Mouse (Mus musculus): ENCODE results near the gene Zfp978.
A peak's percentile ranks its signal among the peaks of the same experiment; 100 is the strongest.
"Not testable (repeated sequence)": the region's sequence is repeated elsewhere in the genome, so short reads cannot be mapped to it uniquely, and the experiment has no call there.

The Zfp978 gene

DNA sequence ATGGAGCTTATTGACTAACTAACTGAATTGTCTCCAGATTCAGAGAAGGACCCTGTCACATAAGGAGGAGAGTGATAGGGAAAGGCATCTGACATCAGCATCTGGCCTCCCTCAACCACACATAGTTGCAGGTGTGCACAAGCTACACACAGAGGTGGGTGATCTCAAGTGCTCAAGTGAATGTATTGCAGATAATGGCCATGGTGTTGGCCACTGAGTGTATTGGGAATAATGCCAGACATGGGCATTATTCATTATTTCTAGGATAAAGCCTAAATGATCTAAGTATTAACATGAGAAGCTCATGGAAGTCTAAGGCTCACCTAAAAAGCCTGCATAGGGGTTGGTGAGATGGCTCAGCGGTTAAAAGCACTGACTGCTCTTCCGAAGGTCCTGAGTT is 10.6 kb upstream of the Zfp978 start:
- DNase-seq (ENCODE audit: low spot score): peak; percentile 1

DNA sequence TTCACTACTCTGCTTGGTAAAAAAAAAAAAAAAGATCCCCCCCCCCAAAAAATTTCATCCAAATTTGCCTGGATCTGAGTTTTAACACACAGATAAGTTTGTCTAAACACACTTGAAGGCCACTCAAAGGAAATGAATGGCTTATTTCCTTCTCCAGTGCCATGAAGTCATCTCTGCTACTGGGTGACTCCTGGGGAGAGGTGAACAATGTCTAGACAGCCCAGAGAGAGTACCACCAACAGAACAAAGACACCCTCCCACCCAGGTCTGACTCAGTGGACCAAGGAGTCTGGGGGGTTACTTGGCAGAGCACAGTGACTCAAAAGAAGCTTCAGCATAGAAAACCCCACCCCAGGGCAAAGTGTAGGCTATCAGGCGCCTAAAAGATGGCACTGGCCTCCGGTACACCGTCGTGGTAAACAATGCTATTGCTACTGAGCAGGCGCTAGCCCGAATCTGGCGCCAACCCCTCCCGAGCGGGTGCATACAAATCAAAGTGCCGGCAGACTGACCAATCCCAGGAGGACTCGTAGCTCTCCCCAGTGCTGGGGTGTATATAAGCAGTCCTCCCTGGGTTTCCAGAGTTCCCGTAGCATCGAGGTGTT is 9.6 kb upstream of the Zfp978 start:
- DNase-seq (ENCODE audit: low spot score): not testable (repeated sequence)

DNA sequence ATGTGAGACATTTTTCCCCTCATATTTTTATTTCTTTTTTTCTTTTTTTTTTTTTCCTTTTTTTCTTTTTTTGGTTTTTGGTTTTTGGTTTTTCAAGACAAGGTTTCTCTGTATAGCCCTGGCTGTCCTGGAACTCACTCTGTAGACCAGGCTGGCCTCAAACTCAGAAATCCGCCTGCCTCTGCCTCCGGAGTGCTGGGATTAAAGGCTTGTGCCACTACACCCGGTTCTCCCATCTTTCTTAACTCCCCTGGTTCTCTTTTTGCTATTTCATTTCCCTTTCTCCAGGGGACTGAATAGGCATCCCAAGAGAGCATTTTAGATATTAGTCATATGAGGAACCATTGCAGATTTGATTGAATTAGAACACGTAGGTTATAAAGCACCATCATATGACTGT is 7.5 kb upstream of the Zfp978 start:
- not testable (repeated sequence) for DNase-seq (ENCODE audit: low spot score)

DNA sequence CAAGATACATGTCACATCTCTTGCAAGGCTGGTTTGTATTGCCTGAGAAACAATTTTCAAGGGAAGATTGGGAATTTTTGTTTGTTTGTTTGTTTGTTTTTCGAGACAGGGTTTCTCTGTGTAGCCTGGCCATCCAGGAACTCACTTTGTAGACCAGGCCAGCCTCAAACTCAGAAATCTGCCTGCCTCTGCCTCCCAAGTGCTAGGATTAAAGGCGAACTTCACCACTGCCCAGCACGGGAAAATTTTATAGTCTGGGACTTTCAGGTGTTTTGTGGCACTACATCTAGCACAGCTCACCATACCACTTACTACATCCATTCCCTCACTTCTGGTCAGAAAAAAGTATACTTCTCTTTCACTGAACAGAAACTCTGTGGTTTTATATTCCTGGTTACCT is 5.1 kb upstream of the Zfp978 start:
- DNase-seq (ENCODE audit: low spot score): not testable (repeated sequence)

DNA sequence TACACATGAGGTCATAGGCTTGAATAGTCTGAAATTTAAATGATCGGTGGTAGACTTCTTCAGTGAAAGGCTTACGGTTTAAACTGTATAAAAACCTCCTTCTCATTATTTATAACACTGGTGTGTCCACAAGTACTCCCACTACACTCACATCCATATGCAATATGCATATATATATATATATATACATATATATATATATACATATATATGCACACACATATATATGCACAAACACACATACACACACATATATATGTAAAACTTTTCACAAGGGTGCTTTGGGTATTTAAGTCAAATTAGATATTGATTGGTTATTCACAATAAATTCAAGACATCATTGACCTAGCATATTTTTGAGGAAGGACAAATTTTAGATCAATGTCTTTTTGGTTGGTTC is 3.9 kb upstream of the Zfp978 start:
- DNase-seq (ENCODE audit: low spot score): not testable (repeated sequence)

DNA sequence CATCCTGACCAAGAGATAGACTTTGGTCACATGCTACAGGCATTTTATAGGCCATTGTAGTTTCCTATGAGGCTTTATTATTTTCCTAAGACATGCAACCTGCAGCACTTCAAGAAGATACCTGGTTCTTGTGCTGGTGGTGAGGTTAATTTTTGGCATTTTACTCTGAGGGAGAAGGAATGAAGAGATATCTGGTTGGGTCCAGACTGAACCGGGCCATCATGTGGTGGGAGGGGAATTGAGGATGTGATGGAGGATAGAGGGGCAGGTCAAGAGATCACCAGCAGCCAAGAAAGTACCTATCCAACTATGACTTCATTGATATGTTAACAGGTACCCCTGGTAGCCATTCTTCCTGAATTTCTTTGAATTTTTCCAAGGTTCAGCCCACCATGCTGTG is 769 bp downstream of the Zfp978 start:
- not testable (repeated sequence) for DNase-seq (ENCODE audit: low spot score)

DNA sequence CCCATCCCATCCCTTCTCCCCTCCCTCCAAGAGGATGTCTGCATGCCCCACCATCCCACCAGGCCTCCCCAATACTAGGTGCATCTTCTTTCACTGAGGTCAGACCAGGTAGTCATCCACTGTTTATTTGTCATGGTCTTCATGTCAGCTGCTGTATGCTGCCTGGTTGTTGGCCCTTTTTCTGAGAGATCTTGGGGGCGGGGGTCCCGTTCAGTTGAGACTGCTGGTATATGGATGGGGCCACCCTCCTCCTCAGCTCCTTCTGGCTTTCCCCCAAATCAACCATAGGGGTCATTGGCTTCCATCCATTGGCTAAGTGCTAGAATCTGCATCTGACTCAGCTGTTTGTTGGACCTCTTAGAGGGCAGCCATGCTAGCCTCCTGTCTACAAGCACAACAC is 8.5 kb downstream of the Zfp978 start:
- DNase-seq (ENCODE audit: low spot score): not testable (repeated sequence)

DNA sequence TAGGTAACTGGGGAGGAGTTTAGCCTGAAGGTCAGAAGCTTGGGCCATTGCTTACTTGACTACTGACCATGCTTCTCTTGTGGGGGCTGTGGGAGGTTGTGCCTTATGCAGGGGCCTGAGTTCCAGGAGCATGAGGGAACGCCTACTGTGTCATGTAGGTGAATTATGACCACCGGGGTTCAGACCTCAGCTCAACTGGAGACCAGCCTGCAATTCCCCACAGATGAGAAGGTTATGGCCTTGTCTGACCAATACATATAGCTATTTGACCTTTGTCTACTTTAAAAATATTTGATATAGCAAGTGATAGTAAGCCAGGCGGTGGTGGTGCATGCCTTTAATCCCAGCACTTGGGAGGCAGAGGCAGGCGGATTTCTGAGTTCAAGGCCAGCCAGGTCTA is 22.1 kb downstream of the Zfp978 start:
- DNase-seq (ENCODE audit: low spot score): not testable (repeated sequence)

DNA sequence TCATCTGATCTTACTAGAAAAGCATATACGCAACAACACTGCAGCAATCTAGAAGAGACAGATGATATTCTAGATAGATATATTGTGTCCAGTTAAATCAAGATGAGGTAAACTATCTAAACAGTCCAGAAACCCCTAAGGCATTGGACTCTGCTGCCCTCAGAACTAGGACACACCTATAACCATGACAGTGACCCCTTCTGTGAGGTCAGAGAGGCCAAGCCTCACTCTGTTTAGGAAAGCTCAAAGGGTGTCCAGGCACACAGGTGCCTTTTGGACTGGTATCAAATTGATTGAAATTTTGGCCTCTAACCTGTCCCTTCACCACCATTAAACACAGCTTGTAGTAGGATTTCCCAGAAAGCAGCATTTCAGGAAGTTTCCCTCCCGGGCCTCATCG is 36.1 kb downstream of the Zfp978 start:
- not testable (repeated sequence) for DNase-seq (ENCODE audit: low spot score)

DNA sequence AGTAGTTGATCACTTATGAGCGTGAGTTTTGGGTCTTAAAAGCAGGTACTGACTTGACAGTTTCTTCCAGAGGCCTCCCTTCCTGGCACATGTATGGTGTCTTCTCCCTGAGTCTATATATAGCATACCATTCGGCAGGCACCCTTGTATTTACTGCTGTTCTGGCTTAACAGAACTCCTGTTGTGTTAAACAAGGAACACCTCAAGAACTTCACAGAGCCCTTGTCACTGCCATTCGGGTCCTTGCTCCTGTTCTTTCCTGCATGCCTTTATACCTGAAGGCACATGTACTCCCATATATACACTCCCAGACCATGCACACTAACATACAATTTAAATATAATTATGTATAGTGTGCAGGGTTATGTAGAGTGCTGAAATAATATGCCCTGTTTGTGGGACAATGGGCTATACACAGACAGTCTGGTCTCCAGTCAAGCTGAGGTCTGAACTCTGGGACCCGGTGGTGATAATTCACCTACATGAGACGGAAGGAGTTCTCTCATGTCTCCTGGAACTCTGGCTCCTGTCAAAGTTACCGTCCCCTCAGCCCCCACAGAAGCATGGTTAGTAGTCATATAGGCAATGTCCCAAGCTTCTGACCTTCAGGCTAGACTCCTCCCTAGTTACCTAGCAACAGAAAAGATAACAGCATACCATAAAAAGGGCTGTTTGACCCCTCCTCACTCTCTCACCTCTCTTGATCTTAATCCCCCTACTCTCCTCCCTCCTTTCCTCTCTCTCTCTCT is 37.0 kb downstream of the Zfp978 start:
- DNase-seq (ENCODE audit: low spot score): peak; percentile 10

DNA sequence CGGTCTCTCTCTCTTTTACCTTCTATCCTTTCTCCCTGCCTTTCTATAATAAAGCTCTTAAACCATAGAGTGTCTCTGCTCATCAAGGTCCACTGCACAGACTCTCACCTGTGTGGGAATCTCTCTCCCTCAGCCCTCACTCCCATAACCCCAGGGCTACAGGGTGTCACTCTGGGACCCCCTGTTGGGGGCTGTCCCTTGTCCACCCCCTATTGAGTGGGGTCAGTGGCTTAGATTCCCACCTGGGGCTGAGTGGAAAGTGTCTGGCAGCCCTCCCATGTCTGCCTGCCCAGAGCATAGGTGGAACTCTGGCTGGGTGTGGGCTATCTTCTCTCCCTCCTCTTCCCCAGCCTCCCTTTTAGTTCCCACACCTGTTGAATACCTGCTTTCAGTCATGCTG is 37.6 kb downstream of the Zfp978 start:
- not testable (repeated sequence) for DNase-seq (ENCODE audit: low spot score)

DNA sequence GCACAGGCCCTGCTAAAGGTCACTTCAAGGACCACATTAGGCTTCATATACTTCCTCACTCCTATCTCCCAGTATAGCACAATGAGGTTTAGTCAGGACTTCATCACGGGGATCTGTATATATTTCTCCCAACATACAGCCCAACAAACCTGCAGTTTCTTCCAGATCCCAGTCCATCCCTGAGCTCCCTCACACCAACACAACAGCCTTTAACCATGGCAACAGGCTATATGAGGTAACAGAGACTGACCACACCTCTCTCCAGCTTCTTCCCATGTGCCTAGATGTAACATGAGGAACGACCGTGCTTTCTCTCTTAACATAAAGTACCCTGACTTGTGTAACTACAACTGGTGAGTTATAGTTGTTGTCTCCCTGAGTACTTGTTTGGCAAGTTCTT is 38.4 kb downstream of the Zfp978 start:
- DNase-seq (ENCODE audit: low spot score): not testable (repeated sequence)

DNA sequence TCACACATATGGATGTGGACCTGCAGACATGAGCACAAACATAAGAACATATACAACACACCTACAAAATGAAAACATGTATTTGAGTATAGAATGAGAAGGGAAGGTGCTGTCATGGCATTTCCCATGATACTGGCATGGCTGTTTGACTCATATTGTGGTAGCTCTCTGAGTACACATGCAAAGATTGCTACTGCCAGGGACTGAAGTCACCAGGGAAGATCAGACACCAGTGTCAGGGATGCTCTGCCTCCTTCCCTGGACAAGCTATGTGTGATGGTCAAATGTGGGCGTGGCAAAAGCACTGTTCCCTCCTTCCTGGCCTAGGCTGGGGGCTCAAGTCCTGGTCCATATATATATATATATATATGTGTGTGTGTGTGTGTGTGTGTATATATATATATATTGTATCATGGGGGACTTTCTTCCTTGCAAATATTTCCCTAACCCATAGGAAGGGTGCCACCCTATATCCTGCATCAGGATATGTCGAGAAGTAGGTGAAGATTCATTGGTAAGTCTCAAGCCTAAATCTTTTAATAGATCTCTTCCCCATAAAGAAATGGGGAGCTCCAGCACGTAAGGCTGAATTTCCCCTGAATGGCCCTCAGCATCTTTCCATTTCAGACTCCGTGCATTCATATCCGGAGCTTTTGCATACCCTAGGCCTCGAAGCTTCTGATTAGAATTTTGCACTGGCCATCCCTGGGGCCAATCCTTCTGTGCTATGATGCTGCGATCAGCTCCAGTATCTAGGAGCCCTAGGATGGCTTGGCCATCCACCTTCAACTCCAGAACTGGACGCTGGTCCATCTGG is 39.1 kb downstream of the Zfp978 start:
- not testable (repeated sequence) for DNase-seq (ENCODE audit: low spot score)

DNA sequence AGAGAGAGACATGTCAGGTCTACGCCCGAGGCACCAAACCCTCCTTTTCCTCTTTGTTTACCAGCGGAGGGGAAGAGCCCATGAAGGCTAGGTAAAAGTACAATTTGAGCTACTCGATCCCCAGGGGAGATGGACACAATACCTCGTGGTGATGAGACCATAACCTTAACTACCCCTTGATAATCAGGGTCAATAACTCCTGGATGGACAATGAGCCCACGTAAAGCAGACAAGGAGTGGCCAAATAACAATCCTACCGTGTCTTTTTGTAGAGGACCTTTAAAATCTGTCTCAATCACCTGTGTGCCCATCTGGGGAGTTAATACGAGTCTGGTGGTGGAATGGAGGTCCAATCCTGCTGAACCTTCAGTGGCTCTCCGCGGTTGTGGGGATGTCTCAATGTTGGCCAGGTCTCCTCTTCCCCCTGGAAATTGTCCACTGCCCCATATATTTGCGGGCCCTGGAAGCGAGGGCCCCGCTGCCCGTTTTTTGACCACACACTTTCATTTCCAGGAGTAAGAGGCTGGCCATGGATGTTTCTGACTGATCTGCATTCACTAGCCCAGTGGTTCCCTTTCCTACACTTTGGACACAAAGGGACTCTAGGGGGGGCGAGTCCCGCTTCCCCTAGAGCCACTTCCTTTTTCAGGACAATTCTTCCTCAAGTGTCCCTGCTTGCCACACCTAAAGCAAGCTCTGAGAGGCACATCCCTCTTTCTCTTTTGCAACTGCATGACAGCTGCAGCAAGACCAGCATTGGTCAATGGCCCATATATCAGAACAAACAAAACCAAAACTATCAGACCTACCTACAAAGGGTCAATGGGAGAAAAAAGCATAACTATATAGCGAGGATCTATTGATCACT is 40.0 kb downstream of the Zfp978 start:
- DNase-seq (ENCODE audit: low spot score): not testable (repeated sequence)

DNA sequence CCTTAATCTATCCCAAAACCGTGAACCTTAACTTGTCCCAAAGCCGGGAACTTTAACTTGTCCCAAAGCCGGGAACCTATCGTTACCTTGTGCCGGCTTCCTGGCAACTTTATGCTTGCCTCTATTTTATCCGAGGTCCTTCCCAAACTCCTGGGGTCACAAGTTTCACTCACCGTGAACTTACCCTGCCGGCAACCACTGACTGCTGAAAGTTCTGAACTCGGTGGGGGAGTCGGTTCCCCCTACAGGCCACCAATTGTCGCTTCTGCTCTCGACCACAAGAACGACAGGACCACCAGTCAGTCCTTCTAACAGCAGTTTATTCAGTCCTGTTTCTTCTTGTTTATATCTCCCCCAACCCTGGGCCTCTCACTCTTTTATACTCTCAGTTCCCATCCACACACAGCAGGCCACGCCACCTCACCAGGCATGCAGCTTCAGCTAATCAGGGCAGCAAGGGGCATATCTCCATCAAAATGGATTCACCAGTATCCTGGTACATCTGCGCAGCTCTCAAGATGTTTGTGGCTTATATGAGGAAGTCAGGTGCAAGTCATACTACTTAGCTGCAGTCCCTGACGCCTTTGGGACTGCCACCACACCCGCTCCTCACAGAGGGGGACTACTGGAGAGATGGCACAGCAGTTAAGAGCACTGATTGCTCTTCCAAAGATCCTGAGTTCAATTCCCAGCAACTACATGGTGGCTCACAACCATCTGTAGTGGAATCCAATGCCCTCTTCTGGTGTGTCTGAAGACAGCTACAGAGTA is 40.8 kb downstream of the Zfp978 start:
- not testable (repeated sequence) for DNase-seq (ENCODE audit: low spot score)

DNA sequence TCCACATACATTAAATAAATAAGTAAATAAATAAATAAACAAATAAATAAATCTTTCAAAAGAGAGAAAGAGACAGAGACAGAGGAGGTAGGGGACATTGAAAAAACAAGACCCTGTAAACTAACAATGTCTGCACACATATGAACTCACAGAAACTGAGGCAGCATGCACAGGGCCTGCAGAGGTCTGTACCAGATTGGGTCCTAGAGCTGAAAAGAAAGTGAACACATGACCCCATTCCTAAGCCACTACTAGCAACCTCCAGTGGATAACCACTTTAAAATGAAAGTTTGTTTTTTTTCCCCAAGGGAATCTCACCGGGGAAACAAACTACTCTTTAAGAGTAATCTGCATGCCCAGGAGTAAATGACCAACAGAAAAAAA is 41.4 kb downstream of the Zfp978 start:
- DNase-seq (ENCODE audit: low spot score): not testable (repeated sequence)

DNA sequence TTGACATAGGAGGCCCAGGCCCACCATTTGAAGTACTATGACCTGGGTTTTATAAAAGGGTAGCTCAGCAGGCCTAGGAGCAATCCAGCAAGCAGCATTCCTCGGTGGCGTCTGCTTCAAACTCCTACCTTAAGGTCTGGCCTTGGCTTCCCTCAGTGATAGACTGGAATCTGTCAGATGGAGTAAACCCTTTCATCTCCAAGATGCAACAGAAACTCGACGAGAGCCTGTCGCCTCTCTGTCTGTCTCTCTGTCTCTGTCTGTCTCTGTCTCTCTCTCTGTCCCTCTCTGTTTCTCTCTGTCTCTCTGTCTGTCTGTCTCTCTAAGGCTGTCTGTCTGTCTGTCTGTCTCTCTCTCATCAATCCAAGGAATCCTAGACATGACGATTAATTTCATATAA is 42.4 kb downstream of the Zfp978 start:
- not testable (repeated sequence) for DNase-seq (ENCODE audit: low spot score)

DNA sequence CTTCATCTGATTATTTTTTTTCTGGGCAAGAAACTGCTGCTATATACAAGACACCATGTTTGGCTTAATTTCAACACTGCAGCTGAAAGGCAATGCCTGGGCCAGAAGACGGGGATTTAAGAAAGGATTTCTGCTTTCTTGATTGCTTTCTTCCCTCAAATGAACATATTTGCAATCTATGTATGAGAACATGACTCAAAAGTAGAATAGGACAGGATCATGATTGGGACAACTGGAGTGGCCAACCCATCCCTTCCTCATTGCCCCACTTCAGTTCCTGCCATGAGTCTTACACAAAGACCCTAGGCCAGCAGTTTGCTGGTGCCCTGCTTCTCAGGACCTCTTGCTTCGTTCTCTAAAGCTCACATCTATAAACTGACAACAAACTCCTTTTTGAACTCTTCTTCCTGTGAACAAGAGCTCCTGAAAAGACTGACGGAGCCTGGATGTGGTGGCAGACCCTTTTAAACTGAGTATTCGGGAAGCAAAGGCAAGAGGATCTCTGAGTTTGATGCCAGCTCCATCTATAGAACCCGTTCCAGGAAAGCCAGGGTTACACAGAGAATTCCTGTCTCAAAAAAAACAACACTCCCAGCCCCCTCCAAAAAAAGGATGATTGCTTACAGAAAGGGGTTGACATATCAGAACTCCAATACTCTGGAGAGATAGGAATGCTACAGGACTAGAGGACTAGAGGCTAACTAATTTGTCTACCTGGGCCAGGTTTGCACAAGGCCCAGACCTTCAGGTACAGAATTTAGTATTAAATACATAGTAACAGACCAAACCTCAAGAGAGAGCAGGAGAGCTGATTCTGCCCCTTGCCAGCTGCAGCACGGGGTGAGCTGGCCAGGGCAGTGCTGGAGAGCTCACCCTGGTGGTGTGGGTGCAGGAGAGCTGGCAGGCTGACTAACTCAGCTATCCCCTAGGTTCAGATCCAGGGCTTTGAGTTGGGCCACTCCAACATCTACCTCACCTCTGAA is 43.1 kb downstream of the Zfp978 start:
- not testable (repeated sequence) for DNase-seq (ENCODE audit: low spot score)

DNA sequence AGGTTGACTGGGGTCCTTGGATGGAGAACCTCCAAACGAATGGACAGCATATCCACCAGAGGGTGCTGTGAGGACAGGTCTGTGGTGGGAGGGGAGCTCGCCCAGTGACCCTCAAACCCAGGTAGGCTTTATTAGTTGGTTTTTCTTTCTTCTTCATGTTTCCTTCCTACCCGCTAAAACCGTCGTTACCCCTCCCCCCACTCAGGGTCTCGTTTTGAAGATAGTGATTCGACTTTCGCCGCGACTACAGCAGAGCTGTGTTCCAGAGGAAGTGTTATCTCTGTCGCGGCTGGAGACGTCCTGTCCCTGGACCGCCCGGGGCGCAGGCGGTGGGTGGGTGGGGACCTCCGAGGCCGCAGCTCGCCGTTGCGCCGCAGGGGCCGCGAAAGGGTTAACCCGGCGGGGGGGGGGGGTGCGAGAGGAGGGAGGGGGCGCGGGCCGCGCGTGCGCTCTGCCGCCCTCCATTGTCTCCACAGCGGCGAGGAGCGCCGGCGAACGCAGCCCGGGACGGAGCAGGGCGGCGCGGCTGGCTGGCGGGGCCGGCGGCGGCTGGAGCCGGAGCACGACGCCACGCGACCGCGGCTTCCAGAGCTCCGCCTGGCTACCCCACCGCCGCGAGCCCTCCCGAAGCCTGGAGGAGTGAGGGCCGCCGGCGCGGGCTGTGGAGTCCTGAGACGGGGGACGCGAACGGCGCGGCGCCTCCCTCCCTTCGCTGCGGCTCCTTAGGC is 45.8 kb downstream of the Zfp978 start:
- no peak for DNase-seq (ENCODE audit: low spot score)
